Mouse (Mus musculus) Muller cell, postnatal 12 days (primary cell): ENCODE measurements at regions not wholly inside any gene's neighbourhood (a gene's known extent, or its start where the extent isn't known, plus 50 kb on each side); places are given as distances from the start of the nearest gene placed in this dataset.
A peak's percentile ranks its signal among the peaks of the same experiment; 100 is the strongest.

Source experiments
- DNase-seq: peaks from one replicate; pipeline ENCODE4 v3.0.0-alpha.2; 2015; ENCODE audit errors: inconsistent ontology term

DNA sequence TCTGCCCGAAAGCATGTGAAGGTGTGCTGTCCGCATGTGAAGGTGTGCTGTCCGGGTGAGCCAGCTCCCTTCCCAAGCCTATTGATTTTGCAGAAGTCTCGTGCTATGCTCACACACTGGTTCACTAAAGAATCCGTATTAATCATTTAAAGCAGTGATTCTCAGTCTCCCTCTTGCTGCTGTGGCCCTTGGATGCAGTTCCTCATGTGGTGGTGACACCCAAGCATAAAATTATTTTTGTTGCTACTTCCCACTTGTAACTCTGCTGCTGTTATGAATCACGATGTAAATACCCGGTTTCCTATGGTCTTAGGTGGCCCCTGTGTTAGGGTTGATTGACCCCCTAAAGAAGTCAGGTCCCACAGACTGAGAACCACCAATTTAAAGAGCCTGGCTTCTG, 55.7 kb upstream of the Emb start:
- no peak for DNase-seq

- DNase-seq = peak; percentile 61
These were observed 64.5 kb upstream of the Emb start for GRCm38 (mm10) chr13:117143828-117144227.

- peak; percentile 79 for DNase-seq
These were observed 65.1 kb upstream of the Emb start for GRCm38 (mm10) chr13:117143255-117143654.

DNA sequence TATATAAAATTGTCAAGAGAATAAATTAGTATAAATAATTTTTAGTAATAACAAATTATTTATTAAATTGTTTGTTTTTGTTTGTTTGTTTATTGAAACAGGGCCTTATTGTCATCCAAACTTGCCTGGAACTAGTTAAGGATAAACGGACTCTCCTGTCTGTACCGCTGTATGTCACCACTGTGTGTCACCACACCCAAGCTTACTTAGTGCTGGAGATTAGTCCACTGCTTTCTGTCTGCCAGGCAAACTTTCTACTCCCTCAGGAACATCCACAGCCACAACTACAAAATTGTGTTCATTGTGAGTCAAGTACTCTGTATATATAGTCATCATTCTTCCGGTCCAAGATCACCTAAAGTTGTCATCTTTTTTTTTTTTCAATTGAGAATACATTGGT, 74.0 kb upstream of the Emb start:
- DNase-seq = no peak

- DNase-seq = no peak
These were observed 76.2 kb upstream of the Emb start for GRCm38 (mm10) chr13:117132123-117132522.

DNA sequence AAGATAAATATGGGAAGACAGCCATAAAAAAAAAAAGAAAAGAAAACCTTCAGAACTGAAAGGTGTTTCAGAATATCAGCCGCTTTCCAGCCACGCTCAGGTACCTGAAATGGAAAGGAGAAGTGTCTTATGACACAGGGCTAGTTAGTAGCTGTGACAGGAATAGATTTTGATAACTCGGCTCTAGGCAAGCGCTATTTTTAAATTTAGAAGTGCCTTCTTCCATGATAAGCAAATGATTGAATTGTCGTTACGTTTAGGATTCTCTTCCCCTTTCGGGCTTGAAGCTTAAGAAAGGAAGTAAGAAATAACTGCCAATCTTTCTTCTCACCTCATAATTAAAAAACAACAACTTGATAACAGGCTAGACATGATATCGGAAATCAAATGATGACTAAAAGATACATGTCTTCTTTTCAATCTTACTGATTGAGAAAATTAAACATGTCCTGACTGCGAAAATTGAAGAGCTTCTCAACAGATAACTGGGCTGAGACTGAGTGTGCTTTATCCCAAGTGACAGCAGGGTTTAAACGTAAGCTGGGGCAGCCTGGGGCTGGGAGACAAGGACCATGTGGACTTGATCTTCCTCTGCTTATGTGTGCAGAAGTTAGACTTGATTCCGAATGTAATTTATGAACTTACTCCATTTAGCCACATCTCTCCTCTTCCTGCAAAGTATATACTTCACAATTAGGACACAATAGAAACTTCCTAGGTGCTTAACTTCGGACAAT, 80.4 kb upstream of the Emb start:
- DNase-seq = no peak

DNA sequence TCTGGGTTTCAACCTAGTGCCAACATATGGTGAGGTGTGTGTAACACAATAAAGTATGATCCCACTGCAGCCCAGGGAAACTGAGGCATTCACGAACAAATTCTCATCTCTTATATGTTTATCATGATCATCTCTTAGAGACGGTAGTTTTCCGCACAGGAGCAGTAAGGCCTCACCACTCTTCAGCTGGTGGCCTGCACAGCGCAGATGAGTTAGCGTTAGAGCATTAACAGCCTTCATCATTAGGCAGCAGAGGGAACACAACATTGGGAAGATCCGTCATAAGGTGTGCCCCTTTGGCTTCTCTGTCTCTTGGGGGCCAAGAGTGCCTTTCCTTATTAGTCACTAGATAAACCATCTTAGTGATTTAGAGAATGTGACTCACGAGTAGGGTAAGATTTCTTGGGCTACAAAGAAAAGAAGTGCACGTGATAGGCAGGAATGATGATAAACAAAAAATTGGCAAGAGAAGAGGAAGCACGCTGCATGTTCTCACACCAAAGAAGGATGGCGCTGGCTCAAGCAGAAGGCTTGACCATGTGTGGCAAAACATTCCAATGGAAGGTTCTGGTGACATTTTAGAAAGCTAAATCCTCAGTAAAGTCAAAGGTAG, 81.1 kb upstream of the Emb start:
- no peak for DNase-seq

DNA sequence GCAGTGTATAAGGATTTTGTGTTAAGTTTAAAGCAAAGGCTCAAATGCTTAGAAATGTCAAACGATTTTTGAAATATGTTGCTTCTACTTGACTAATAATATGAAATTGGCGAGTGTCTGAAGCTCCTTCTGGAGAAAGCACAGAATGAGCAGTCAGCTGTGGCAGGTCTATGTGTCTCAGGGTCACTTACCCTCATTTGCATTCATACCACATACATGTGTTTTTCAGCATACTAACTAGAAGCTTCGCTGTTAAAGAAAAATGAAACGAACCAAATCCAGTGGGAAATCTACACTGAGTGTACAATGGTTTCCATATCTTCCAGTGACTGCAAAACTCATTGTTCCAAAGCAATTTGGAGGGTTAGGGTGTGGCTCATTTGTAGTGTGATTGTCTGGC, 88.7 kb upstream of the Emb start:
- peak; percentile 13 for DNase-seq

DNA sequence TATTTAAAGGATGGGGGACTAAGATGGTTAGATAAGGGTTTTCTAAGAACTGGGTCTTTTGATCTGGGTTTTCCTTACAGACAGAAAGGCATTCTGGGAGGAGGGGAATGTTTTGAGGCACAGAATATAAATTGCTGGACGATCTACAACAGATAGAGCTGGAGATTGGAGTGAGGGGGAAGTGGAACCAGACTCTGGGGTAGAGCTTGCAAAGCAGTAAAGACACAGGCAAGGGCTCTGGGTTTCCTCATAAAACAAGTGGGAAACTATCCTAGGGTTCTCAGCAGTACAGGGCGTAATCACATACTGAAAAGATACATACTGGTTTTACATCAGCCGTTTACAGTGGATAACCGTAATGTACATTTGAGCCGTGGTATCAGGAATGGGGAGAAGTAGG, 89.5 kb upstream of the Parp8 start:
- no peak for DNase-seq

- DNase-seq = no peak
These were observed 87.1 kb upstream of the Parp8 start for GRCm38 (mm10) chr13:117112424-117112823.

- peak; percentile 89 for DNase-seq
These were observed 79.9 kb upstream of the Parp8 start for GRCm38 (mm10) chr13:117105151-117105660.

DNA sequence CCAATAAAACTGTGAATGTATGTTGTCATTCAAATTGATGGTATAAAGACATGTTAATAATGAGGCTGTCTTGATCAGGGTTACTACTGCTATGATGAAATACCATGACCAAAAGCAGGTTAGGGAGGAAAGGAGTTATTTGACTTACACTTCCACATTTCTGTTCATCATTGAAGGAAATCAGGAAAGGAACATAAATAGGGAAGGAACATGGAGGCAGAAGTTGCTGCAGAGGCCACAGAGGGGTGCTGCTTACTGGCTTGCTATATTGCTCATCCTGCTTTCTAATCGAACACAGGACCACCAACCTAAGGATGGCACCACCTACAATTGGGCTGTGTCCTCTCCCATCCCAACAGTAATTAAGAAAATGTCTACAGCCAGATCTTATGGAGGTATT, 69.4 kb upstream of the Parp8 start:
- no peak for DNase-seq

DNA sequence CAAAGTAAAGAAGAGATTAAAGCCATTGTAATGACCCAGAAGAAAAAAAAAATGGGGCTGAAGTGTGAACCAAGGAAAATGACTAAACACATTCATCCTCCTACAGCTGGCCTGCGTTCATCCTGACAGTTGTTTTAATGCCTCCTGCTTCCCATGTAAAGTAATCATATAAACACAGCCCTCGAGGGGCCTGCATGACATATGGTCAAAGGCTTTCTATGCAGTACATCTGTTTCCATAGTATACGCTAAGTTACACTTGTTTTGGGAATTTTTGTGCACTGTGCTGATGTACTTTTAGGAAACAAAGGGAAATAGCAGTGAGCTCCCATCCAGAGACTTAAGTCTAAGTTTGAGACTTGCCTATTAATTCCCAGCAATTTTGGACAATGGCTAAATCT, 63.3 kb upstream of the Parp8 start:
- DNase-seq = no peak

DNA sequence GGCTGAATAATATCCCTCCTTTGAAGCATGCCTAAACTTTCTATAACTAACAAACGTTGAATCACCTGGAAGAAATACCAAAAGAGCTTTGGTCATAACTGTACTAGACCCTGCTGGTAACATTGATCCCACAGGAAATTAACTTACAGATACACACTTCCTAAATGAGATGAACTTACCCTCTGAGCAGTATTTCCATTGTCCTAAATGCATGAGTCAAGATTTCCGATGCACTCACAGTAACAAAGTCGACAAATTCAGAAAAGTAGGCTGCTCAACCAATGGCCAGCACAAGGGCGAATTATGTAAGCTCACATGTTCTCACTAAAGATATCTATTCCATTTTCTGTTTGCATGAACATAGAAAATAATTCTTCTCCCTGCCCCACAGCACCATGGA, 57.4 kb upstream of the Parp8 start:
- peak; percentile 25 for DNase-seq

DNA sequence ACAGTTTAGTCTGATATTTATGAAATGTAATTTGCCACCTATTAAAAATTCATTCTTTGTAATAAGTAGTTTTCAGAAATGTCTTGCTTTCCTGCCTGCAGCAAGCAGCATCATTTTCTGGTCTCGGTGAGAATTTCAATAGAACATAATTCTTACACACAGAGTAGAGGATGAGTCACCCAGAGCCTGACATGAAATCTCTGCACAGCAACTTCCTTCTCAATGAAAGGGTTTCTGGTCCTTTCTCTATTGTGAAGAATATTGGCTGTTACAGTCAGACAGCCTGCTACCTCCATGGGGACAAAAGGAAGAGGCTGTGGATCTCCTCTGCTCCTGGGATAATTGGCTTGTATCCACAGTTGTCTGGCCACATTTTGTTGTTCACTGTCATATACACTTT, 54.0 kb upstream of the Parp8 start:
- peak; percentile 73 for DNase-seq
